13 mouse cellular contexts compared by ENCODE assay signal in genomic region chr4:127227051-127227673, GRCm38 (mm10). TPM values are rescaled to one million over a fixed set of nuclear protein-coding genes. Genes with fewer than 3 reads are reported as not detected.
DNase-seq lines count a peak whose midpoint lies in the region; ATAC-seq and TF ChIP-seq lines count a peak whose summit lies in the region.
"Had no signal": no experiment of that assay in that cellular context is flagged by ENCODE, and none has a peak within 500 bp of the region (broad histone marks: within the 10 kb centered on the region; RNA-seq: fewer than 3 reads in every experiment).

No protein-coding gene starts in this region.

- no peaks in the 10 kb centered on the region for H3K36me3 ChIP-seq in forebrain, embryonic 10.5 days (replicated peaks)
- no peaks in the 10 kb centered on the region for H3K36me3 ChIP-seq in limb, embryonic 10.5 days
- H3K36me3 ChIP-seq in stomach, postnatal 0 days (ENCODE audit: control insufficient read depth, insufficient read depth, low read length): no peaks in the 10 kb centered on the region
- H3K36me3 ChIP-seq: heart, embryonic 10.5 days had no signal

- WGBS in forebrain, embryonic 10.5 days: 17% methylated on average over 17 of the region's 17 CpGs
- WGBS in limb, embryonic 10.5 days: 24% methylated on average over 17 of the region's 17 CpGs
- 16% methylated on average over 17 of the region's 17 CpGs for WGBS in stomach, postnatal 0 days

- no peak for TF ChIP-seq EP300 in stomach, postnatal 0 days (optimal IDR thresholded peaks at IDR 0.05)

- H3K27me3 ChIP-seq in forebrain, embryonic 10.5 days (ENCODE audit: poor library complexity, severe bottlenecking): peaks cover 78% of the 10 kb centered on the region
- H3K27me3 ChIP-seq in limb, embryonic 10.5 days (ENCODE audit: low read depth, poor library complexity, severe bottlenecking): peaks cover 78% of the 10 kb centered on the region
- H3K27me3 ChIP-seq in stomach, postnatal 0 days (ENCODE audit: control insufficient read depth, insufficient read depth, low read length): peaks cover 3% of the 10 kb centered on the region

- peak overlapping the region; percentile 32 for H3K4me3 ChIP-seq in forebrain, embryonic 10.5 days
- peak overlapping the region; percentile 14 for H3K4me3 ChIP-seq in limb, embryonic 10.5 days
- no peak overlapping the region for H3K4me3 ChIP-seq in stomach, postnatal 0 days (ENCODE audit: low read depth, low read length)
- H3K4me3 ChIP-seq: heart, embryonic 10.5 days had no signal

- peak overlapping the region; percentile 69 for H3K27ac ChIP-seq in forebrain, embryonic 10.5 days
- H3K27ac ChIP-seq in limb, embryonic 10.5 days: peak overlapping the region; percentile 70
- H3K27ac ChIP-seq in stomach, postnatal 0 days (replicated peaks): no peak overlapping the region
- H3K27ac ChIP-seq: heart, embryonic 10.5 days; macrophage had no signal

- H3K9ac ChIP-seq in stomach, postnatal 0 days (ENCODE audit: low read length): no peak overlapping the region

- TF ChIP-seq CTCF in stomach, postnatal 0 days (IDR thresholded peaks at IDR 0.05; ENCODE audit: low read depth): no peak

- no peak overlapping the region for H3K4me2 ChIP-seq in stomach, postnatal 0 days (replicated peaks; ENCODE audit: low read depth)

- DNase-seq in layer of hippocampus, adult 9-11 months: peak; percentile 60
- DNase-seq in layer of hippocampus, adult 11-12 months (ENCODE audit: low spot score): no peak
- no peak for DNase-seq in forebrain, embryonic 10.5 days (ENCODE audit: extremely low spot score, low spot score)
- DNase-seq in limb, embryonic 10.5 days (ENCODE audit: low spot score): peak; percentile 52
- DNase-seq in retina, embryonic 14.5 days (ENCODE audit: low spot score): peak; percentile 86
- DNase-seq in stomach, postnatal 0 days (ENCODE audit: low spot score): no peak
- DNase-seq in gastrocnemius, postnatal 25 days: no peak
- no peak for DNase-seq in thymus, postnatal 10 days (ENCODE audit: low spot score in 2 of 2)
- DNase-seq: adrenal gland, postnatal 14 days; kidney, adult 8-10 months; right cerebral cortex, postnatal 14 days had no signal

- peaks cover 45% of the 10 kb centered on the region for H3K4me1 ChIP-seq in forebrain, embryonic 10.5 days
- H3K4me1 ChIP-seq in limb, embryonic 10.5 days: peaks cover 33% of the 10 kb centered on the region
- H3K4me1 ChIP-seq in stomach, postnatal 0 days (replicated peaks; ENCODE audit: control insufficient read depth, insufficient read depth): no peaks in the 10 kb centered on the region

- ATAC-seq in stomach, postnatal 0 days (ENCODE audit: low FRiP score, low TSS enrichment): no peak

- H3K9me3 ChIP-seq in forebrain, embryonic 10.5 days: no peaks in the 10 kb centered on the region
- no peaks in the 10 kb centered on the region for H3K9me3 ChIP-seq in limb, embryonic 10.5 days (replicated peaks)
- H3K9me3 ChIP-seq in stomach, postnatal 0 days (ENCODE audit: control insufficient read depth, low read length): no peaks in the 10 kb centered on the region
- H3K9me3 ChIP-seq: heart, embryonic 10.5 days had no signal

RNA-seq across cellular contexts. Expression of gene Smim12, which starts 16.4 kb away (rescaled TPM):
- 78.0 and 79.1 TPM in 2 replicates for polyA plus RNA-seq in forebrain, embryonic 10.5 days (2016; fragmentation: Nextera tagmentation; extraction: Ambion mirVana)
- polyA plus RNA-seq in limb, embryonic 10.5 days (2016; fragmentation: Nextera tagmentation; extraction: Ambion mirVana): 82.6 and 84.9 TPM in 2 replicates
- 37.7 and 41.1 TPM in 2 replicates for polyA plus RNA-seq in stomach, postnatal 0 days (2015; fragmentation: Nextera tagmentation; extraction: Ambion mirVana)
- 10 to 100 TPM; 32.7 to 33.4 TPM for total RNA-seq in gastrocnemius, postnatal 25 days (2021)

RNA-seq across cellular contexts. Expression of gene Dlgap3, which starts 58.2 kb away (rescaled TPM):
- polyA plus RNA-seq in forebrain, embryonic 10.5 days (2016; fragmentation: Nextera tagmentation; extraction: Ambion mirVana): 1.0 and 1.2 TPM in 2 replicates
- polyA plus RNA-seq in limb, embryonic 10.5 days (2016; fragmentation: Nextera tagmentation; extraction: Ambion mirVana): 0.16 and 0.21 TPM in 2 replicates
- 0.45 and 0.47 TPM in 2 replicates for polyA plus RNA-seq in stomach, postnatal 0 days (2015; fragmentation: Nextera tagmentation; extraction: Ambion mirVana)
- total RNA-seq in gastrocnemius, postnatal 25 days (2021): under 1 TPM in 1 of 2 experiments, not detected in 1; 0.08 TPM
- polyA plus RNA-seq: macrophage had no signal

Comparison
In these comparisons a context has a peak if more than half of its experiments do, and no peak if none do; other contexts are left out.
1. DNase-seq: peak in layer of hippocampus, adult 9-11 months (single experiment), limb, embryonic 10.5 days (single experiment) and retina, embryonic 14.5 days (single experiment); none in layer of hippocampus, adult 11-12 months (single experiment), forebrain, embryonic 10.5 days (single experiment), stomach, postnatal 0 days (single experiment), gastrocnemius, postnatal 25 days (single experiment) and thymus, postnatal 10 days (0 of 2).